Mouse (Mus musculus) megakaryocyte progenitor cell, adult 5-6 weeks (primary cell): ENCODE data around the gene Tbc1d8. TPM values are rescaled to one million over a fixed set of nuclear protein-coding genes. Genes with fewer than 3 reads are reported as not detected.

ENCODE experiments used
- ATAC-seq: replicated peaks from 2 replicates; pipeline ENCODE4 v1.8.0; 2016; ENCODE audit warnings: mild to moderate bottlenecking, moderate TSS enrichment, inconsistent platforms; ENCODE audit not compliant: poor library complexity
- total RNA-seq, 2 experiments: library from RNA; stranded (forward) in 1 of 2; stranded (reverse) in 1 of 2; fragments of 157-497, 149-512 nt in 1 of 2; fragments of 200-1000 nt in 1 of 2; gene quantifications; 2 replicates each; pipeline versions ENCODE4 v1.2.3 to v1.2.4; 2015 to 2017

Gene Tbc1d8
- total RNA-seq, 2 experiments from 2014 or later = 15.9 to 27.7 TPM

GRCm38 (mm10) chr1:39448819-39449218 is 29.7 kb downstream of the Tbc1d8 start:
- no peak for ATAC-seq

- ATAC-seq = no peak
Measured at GRCm38 (mm10) chr1:39448238-39448637, 30.3 kb downstream of the Tbc1d8 start.

- peak; percentile 62 for ATAC-seq
Measured at GRCm38 (mm10) chr1:39446178-39446577, 32.4 kb downstream of the Tbc1d8 start.

GRCm38 (mm10) chr1:39445303-39446050 is 33.1 kb downstream of the Tbc1d8 start:
- ATAC-seq = no peak

- peak; percentile 10; the same call in 1 of the 2 replicates for ATAC-seq
Measured at GRCm38 (mm10) chr1:39443764-39444163, 34.8 kb downstream of the Tbc1d8 start.

- no peak for ATAC-seq
Measured at GRCm38 (mm10) chr1:39441686-39442085, 36.9 kb downstream of the Tbc1d8 start.

- ATAC-seq = no peak
Measured at GRCm38 (mm10) chr1:39439661-39440548, 38.6 kb downstream of the Tbc1d8 start.

GRCm38 (mm10) chr1:39438629-39439028 is 39.9 kb downstream of the Tbc1d8 start:
- ATAC-seq = peak; percentile 26; the same call in 1 of the 2 replicates

- no peak for ATAC-seq
Measured at GRCm38 (mm10) chr1:39434264-39434663, 44.3 kb downstream of the Tbc1d8 start.

- ATAC-seq = peak; percentile 56
Measured at GRCm38 (mm10) chr1:39430020-39430419, 48.5 kb downstream of the Tbc1d8 start.

- ATAC-seq = 0 out of 2 replicates have a peak, but pooled peaks have one; percentile 35
Measured at GRCm38 (mm10) chr1:39429015-39429414, 49.5 kb downstream of the Tbc1d8 start.

GRCm38 (mm10) chr1:39428280-39428679 is 50.3 kb downstream of the Tbc1d8 start:
- peak; percentile 48 for ATAC-seq

GRCm38 (mm10) chr1:39425497-39425896 is 53.1 kb downstream of the Tbc1d8 start:
- ATAC-seq = no peak

GRCm38 (mm10) chr1:39420987-39421386 is 57.6 kb downstream of the Tbc1d8 start:
- no peak for ATAC-seq

- no peak for ATAC-seq
Measured at GRCm38 (mm10) chr1:39418852-39419251, 59.7 kb downstream of the Tbc1d8 start.

GRCm38 (mm10) chr1:39417817-39418216 is 60.7 kb downstream of the Tbc1d8 start:
- peak; percentile 87 for ATAC-seq

- ATAC-seq = no peak
Measured at GRCm38 (mm10) chr1:39410085-39410821, 68.3 kb downstream of the Tbc1d8 start.

GRCm38 (mm10) chr1:39408668-39409067 is 69.9 kb downstream of the Tbc1d8 start:
- ATAC-seq = peak; percentile 83

- ATAC-seq = 0 out of 2 replicates have a peak, but pooled peaks have one; percentile 5
Measured at GRCm38 (mm10) chr1:39408123-39408522, 70.4 kb downstream of the Tbc1d8 start.

GRCm38 (mm10) chr1:39407108-39407507 is 71.4 kb downstream of the Tbc1d8 start:
- no peak for ATAC-seq

GRCm38 (mm10) chr1:39400173-39400572 is 78.4 kb downstream of the Tbc1d8 start:
- ATAC-seq = no peak
